Mouse (Mus musculus): ENCODE data around the gene Polr2g.

- peak; percentile 50 for TF ChIP-seq CTCF (IDR thresholded peaks at IDR 0.05)
- TF ChIP-seq EP300 (IDR thresholded peaks at IDR 0.05) = no peak
Observed at GRCm38 (mm10) chr19:8815812-8816211, 17.4 kb upstream of the Polr2g start.
